Mouse (Mus musculus): ENCODE results near the gene Garnl3. TPM values are rescaled to one million over a fixed set of nuclear protein-coding genes. Genes with fewer than 3 reads are reported as not detected.

Gene Garnl3
- polyA plus RNA-seq, 1 experiment from 2014 or later: 6.3 TPM

- Histone ChIP-seq H3K27me3 (replicated peaks; ENCODE audit: control insufficient read depth, insufficient read depth, low read length) (no peaks in the 10 kb centered on the region), H3K36me3 (ENCODE audit: control insufficient read depth, insufficient read depth) (no peaks in the 10 kb centered on the region), H3K4me1 (replicated peaks; ENCODE audit: control insufficient read depth, insufficient read depth, low read length) (no peaks in the 10 kb centered on the region), H3K9ac (ENCODE audit: low read depth, low read length) (no peak overlapping the region), H3K27ac (ENCODE audit: low read depth, low read length) (no peak overlapping the region), H3K4me3 (ENCODE audit: low read depth, low read length) (no peak overlapping the region), H3K4me2 (replicated peaks; ENCODE audit: low read depth) (no peak overlapping the region), H3K9me3 (ENCODE audit: control insufficient read depth) (no peaks in the 10 kb centered on the region)
- TF ChIP-seq CTCF (IDR thresholded peaks at IDR 0.05; ENCODE audit: low read depth): no peak
- WGBS: 94% methylated on average over 7 of the region's 7 CpGs
- ATAC-seq: no peak
Measured at GRCm38 (mm10) chr2:33033281-33033680, 98.2 kb downstream of the Garnl3 start.

- no peak overlapping the region for H3K4me2 ChIP-seq (replicated peaks; ENCODE audit: low read depth)
- TF ChIP-seq CTCF (IDR thresholded peaks at IDR 0.05; ENCODE audit: low read depth): no peak
- H3K4me1 ChIP-seq (replicated peaks; ENCODE audit: control insufficient read depth, insufficient read depth, low read length): no peaks in the 10 kb centered on the region
- H3K27me3 ChIP-seq (replicated peaks; ENCODE audit: control insufficient read depth, insufficient read depth, low read length): no peaks in the 10 kb centered on the region
- H3K4me3 ChIP-seq (ENCODE audit: low read depth, low read length): no peak overlapping the region
- ATAC-seq: no peak
- no peak overlapping the region for H3K9ac ChIP-seq (ENCODE audit: low read depth, low read length)
- no peaks in the 10 kb centered on the region for H3K9me3 ChIP-seq (ENCODE audit: control insufficient read depth)
- H3K36me3 ChIP-seq (ENCODE audit: control insufficient read depth, insufficient read depth): no peaks in the 10 kb centered on the region
- WGBS: 87% methylated on average over 5 of the region's 5 CpGs
- no peak overlapping the region for H3K27ac ChIP-seq (ENCODE audit: low read depth, low read length)
Measured at GRCm38 (mm10) chr2:33032391-33033062, 98.9 kb downstream of the Garnl3 start.

GRCm38 (mm10) chr2:33025040-33025439 lies 106.4 kb downstream of the Garnl3 start:
- WGBS: 64% methylated on average over 4 of the region's 4 CpGs
- no peak for TF ChIP-seq CTCF (IDR thresholded peaks at IDR 0.05; ENCODE audit: low read depth)
- H3K9me3 ChIP-seq (ENCODE audit: control insufficient read depth): no peaks in the 10 kb centered on the region
- H3K27ac ChIP-seq (ENCODE audit: low read depth, low read length): no peak overlapping the region
- H3K27me3 ChIP-seq (replicated peaks; ENCODE audit: control insufficient read depth, insufficient read depth, low read length): no peaks in the 10 kb centered on the region
- H3K36me3 ChIP-seq (ENCODE audit: control insufficient read depth, insufficient read depth): no peaks in the 10 kb centered on the region
- no peak overlapping the region for H3K9ac ChIP-seq (ENCODE audit: low read depth, low read length)
- H3K4me1 ChIP-seq (replicated peaks; ENCODE audit: control insufficient read depth, insufficient read depth, low read length): no peaks in the 10 kb centered on the region
- no peak overlapping the region for H3K4me3 ChIP-seq (ENCODE audit: low read depth, low read length)
- H3K4me2 ChIP-seq (replicated peaks; ENCODE audit: low read depth): no peak overlapping the region
- ATAC-seq: no peak

- Histone ChIP-seq H3K4me1 (replicated peaks; ENCODE audit: control insufficient read depth, insufficient read depth, low read length) (no peaks in the 10 kb centered on the region), H3K4me2 (replicated peaks; ENCODE audit: low read depth) (no peak overlapping the region), H3K36me3 (ENCODE audit: control insufficient read depth, insufficient read depth) (no peaks in the 10 kb centered on the region), H3K9ac (ENCODE audit: low read depth, low read length) (no peak overlapping the region), H3K27me3 (replicated peaks; ENCODE audit: control insufficient read depth, insufficient read depth, low read length) (no peaks in the 10 kb centered on the region), H3K9me3 (ENCODE audit: control insufficient read depth) (no peaks in the 10 kb centered on the region), H3K4me3 (ENCODE audit: low read depth, low read length) (no peak overlapping the region), H3K27ac (ENCODE audit: low read depth, low read length) (no peak overlapping the region)
- WGBS: 67% methylated on average over 10 of the region's 10 CpGs
- no peak for ATAC-seq
- TF ChIP-seq CTCF (IDR thresholded peaks at IDR 0.05; ENCODE audit: low read depth): peak; percentile 27
Measured at GRCm38 (mm10) chr2:33024564-33024963, 106.9 kb downstream of the Garnl3 start.

- Histone ChIP-seq H3K4me1 (replicated peaks; ENCODE audit: control insufficient read depth, insufficient read depth, low read length) (no peaks in the 10 kb centered on the region), H3K4me2 (replicated peaks; ENCODE audit: low read depth) (no peak overlapping the region), H3K9ac (ENCODE audit: low read depth, low read length) (no peak overlapping the region), H3K9me3 (ENCODE audit: control insufficient read depth) (no peaks in the 10 kb centered on the region), H3K27me3 (replicated peaks; ENCODE audit: control insufficient read depth, insufficient read depth, low read length) (no peaks in the 10 kb centered on the region), H3K27ac (ENCODE audit: low read depth, low read length) (no peak overlapping the region), H3K36me3 (ENCODE audit: control insufficient read depth, insufficient read depth) (no peaks in the 10 kb centered on the region), H3K4me3 (ENCODE audit: low read depth, low read length) (no peak overlapping the region)
- WGBS: 82% methylated on average over 6 of the region's 6 CpGs
- no peak for TF ChIP-seq CTCF (IDR thresholded peaks at IDR 0.05; ENCODE audit: low read depth)
- no peak for ATAC-seq
Measured at GRCm38 (mm10) chr2:33022846-33023245, 108.6 kb downstream of the Garnl3 start.

- H3K4me1 ChIP-seq (replicated peaks; ENCODE audit: control insufficient read depth, insufficient read depth, low read length): no peaks in the 10 kb centered on the region
- peak; percentile 7; the same call in 1 of the 2 replicates for TF ChIP-seq CTCF (IDR thresholded peaks at IDR 0.05; ENCODE audit: low read depth)
- no peak overlapping the region for H3K4me3 ChIP-seq (ENCODE audit: low read depth, low read length)
Measured at GRCm38 (mm10) chr2:33018026-33018425, 113.4 kb downstream of the Garnl3 start.

More at GRCm38 (mm10) chr2:33018026-33018425, 113.4 kb downstream of the Garnl3 start:
- no peak overlapping the region for H3K9ac ChIP-seq (ENCODE audit: low read depth, low read length)
- H3K27me3 ChIP-seq (replicated peaks; ENCODE audit: control insufficient read depth, insufficient read depth, low read length): no peaks in the 10 kb centered on the region
- no peaks in the 10 kb centered on the region for H3K9me3 ChIP-seq (ENCODE audit: control insufficient read depth)
- no peaks in the 10 kb centered on the region for H3K36me3 ChIP-seq (ENCODE audit: control insufficient read depth, insufficient read depth)
- no peak overlapping the region for H3K27ac ChIP-seq (ENCODE audit: low read depth, low read length)
- WGBS: 8% methylated on average over 6 of the region's 6 CpGs
- no peak for ATAC-seq
- no peak overlapping the region for H3K4me2 ChIP-seq (replicated peaks; ENCODE audit: low read depth)

All from intestine, postnatal 0 days (tissue).